Mouse (Mus musculus): Measurements from ENCODE around the gene Rap1b. TPM values are rescaled to one million over a fixed set of nuclear protein-coding genes. Genes with fewer than 3 reads are reported as not detected.

Gene Rap1b
- polyA plus RNA-seq, 1 experiment, result 150 TPM

DNA sequence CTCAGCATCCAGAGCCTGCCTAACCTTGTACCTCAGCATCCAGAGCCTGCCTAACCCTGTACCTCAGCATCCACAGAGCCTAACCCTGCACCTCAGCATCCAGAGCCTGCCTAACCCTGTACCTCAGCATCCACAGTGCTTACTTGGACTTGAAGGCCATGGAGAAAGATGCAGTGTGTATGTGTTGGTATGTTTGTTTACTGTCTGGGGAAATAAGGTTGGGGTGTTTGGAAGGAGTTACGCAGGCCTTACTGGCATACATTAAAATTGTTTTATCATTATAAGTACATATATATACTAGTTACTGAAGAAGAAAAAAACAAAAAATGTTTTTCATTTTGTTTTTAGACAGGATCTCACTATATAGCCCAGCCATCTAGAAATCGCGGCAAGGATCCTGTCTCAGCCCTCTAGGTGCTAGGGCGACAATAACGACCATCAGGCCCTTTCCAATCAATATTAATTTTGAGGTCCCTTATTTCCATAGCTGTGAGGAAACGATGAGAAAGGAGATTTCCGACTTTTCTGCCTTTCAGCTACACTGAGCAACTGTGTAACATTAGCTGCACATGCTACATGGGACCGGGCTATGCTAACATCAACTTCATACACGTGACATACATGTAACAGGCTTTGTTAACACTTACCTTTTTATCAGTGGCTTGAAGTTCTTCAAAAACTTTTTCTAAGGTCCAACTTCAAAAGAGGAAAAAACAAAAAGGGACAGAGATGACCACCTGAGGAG, 76.1 kb downstream of the Rap1b start:
- Histone ChIP-seq H3K36me3 (ENCODE audit: control insufficient read depth, insufficient read depth, low read length, poor library complexity, severe bottlenecking) (peaks cover 62% of the 10 kb centered on the region), H3K4me1 (ENCODE audit: control insufficient read depth, insufficient read depth, low read length) (no peaks in the 10 kb centered on the region), H3K9ac (ENCODE audit: low read depth, poor library complexity, severe bottlenecking) (no peak overlapping the region), H3K27ac (ENCODE audit: insufficient read depth, low read length) (no peak overlapping the region), H3K4me3 (ENCODE audit: low read depth, low read length) (no peak overlapping the region), H3K27me3 (ENCODE audit: control insufficient read depth, insufficient read depth, low read length, poor library complexity, severe bottlenecking) (no peaks in the 10 kb centered on the region), H3K9me3 (replicated peaks; ENCODE audit: control insufficient read depth, insufficient read depth, low read length, poor library complexity, severe bottlenecking) (no peaks in the 10 kb centered on the region)
- TF ChIP-seq CTCF (IDR thresholded peaks at IDR 0.05; ENCODE audit: low read depth, low read length) (no peak), POLR2A (IDR thresholded peaks at IDR 0.05; ENCODE audit: insufficient read depth, low read length) (no peak)

DNA sequence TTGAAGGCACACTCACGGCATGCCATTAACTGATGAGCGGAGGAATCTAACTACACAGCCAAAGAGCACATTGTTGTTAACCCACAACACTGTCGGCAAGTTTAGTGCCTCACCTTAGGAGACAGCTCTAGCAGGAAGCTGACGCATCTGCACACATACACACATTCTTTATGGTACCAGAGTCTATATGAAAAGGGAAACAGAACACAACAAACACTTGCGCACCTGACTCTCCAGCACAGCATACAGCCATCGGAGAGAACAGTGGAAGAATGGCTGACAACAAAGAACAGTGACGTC, 77.7 kb downstream of the Rap1b start:
- Histone ChIP-seq H3K9ac (ENCODE audit: low read depth, poor library complexity, severe bottlenecking) (no peak overlapping the region), H3K27me3 (ENCODE audit: control insufficient read depth, insufficient read depth, low read length, poor library complexity, severe bottlenecking) (no peaks in the 10 kb centered on the region), H3K4me1 (ENCODE audit: control insufficient read depth, insufficient read depth, low read length) (no peaks in the 10 kb centered on the region), H3K27ac (ENCODE audit: insufficient read depth, low read length) (no peak overlapping the region), H3K4me3 (ENCODE audit: low read depth, low read length) (no peak overlapping the region), H3K36me3 (ENCODE audit: control insufficient read depth, insufficient read depth, low read length, poor library complexity, severe bottlenecking) (peaks cover 62% of the 10 kb centered on the region), H3K9me3 (replicated peaks; ENCODE audit: control insufficient read depth, insufficient read depth, low read length, poor library complexity, severe bottlenecking) (no peaks in the 10 kb centered on the region)
- TF ChIP-seq EP300 (IDR thresholded peaks at IDR 0.05; ENCODE audit: insufficient read depth, low read depth, low read length) (no peak), POLR2A (IDR thresholded peaks at IDR 0.05; ENCODE audit: insufficient read depth, low read length) (no peak), CTCF (IDR thresholded peaks at IDR 0.05; ENCODE audit: low read depth, low read length) (no peak)

DNA sequence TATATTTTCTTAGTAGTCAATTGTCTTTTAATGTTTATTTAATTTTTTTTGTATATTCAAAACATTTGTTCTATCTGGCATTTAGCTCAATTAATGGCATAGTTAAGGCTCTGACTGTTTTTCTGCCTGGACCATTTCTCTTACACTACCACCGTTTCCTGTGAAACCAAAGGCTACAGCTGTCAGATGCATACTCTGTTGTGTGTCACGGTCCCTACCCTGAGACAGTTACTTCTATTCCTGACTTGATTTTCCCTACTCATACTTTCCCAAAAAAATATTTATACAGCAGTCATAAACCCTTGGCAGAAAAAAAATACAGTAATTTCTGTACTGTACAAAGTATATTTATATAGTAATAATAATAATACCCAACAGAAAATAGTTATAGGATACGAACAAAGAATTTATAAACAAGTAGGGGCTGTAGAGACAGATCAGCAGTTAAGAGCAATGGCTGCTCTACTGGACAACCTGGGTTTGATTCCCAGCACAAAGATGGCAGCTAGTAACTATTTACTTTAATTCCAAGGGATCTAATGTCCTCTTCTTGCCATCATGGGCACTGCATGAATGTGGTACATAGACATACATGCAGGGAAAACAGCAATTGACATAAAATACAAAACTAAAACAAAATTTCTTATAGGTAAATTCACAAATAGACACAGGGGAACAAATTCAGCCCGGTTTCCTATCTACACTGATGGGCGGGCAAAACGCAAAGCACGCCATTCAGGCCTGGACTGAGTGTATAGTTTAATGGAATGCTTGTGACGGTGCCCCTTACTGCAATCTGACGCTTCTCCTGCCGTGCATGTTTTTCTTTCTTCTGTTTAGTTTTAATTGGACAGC, 78.3 kb downstream of the Rap1b start:
- no peak overlapping the region for H3K4me3 ChIP-seq (ENCODE audit: low read depth, low read length)
- no peaks in the 10 kb centered on the region for H3K9me3 ChIP-seq (replicated peaks; ENCODE audit: control insufficient read depth, insufficient read depth, low read length, poor library complexity, severe bottlenecking)
- no peaks in the 10 kb centered on the region for H3K4me1 ChIP-seq (ENCODE audit: control insufficient read depth, insufficient read depth, low read length)
- H3K27me3 ChIP-seq (ENCODE audit: control insufficient read depth, insufficient read depth, low read length, poor library complexity, severe bottlenecking), result no peaks in the 10 kb centered on the region
- no peak overlapping the region for H3K9ac ChIP-seq (ENCODE audit: low read depth, poor library complexity, severe bottlenecking)
- TF ChIP-seq CTCF (IDR thresholded peaks at IDR 0.05; ENCODE audit: low read depth, low read length), result no peak
- TF ChIP-seq POLR2A (IDR thresholded peaks at IDR 0.05; ENCODE audit: insufficient read depth, low read length), result no peak
- no peak for TF ChIP-seq EP300 (IDR thresholded peaks at IDR 0.05; ENCODE audit: insufficient read depth, low read depth, low read length)
- H3K36me3 ChIP-seq (ENCODE audit: control insufficient read depth, insufficient read depth, low read length, poor library complexity, severe bottlenecking), result peaks cover 59% of the 10 kb centered on the region
- H3K27ac ChIP-seq (ENCODE audit: insufficient read depth, low read length), result no peak overlapping the region

DNA sequence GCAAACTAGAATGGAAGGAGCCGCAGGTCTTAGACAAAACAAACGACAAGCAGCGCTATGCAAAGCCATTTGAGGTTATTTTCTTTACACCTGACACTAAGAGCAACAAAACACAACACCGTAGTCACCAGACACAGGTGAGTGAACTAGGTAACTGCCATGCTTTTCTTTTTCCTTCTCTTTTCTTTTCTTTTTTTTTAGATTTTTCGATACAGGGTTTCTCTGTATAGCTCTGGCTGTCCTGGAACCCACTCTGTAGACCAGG, 79.0 kb downstream of the Rap1b start:
- Histone ChIP-seq H3K9ac (ENCODE audit: low read depth, poor library complexity, severe bottlenecking) (no peak overlapping the region), H3K36me3 (ENCODE audit: control insufficient read depth, insufficient read depth, low read length, poor library complexity, severe bottlenecking) (peaks cover 60% of the 10 kb centered on the region)
- TF ChIP-seq EP300 (IDR thresholded peaks at IDR 0.05; ENCODE audit: insufficient read depth, low read depth, low read length), result no peak
- TF ChIP-seq CTCF (IDR thresholded peaks at IDR 0.05; ENCODE audit: low read depth, low read length), result no peak
- TF ChIP-seq POLR2A (IDR thresholded peaks at IDR 0.05; ENCODE audit: insufficient read depth, low read length), result no peak

DNA sequence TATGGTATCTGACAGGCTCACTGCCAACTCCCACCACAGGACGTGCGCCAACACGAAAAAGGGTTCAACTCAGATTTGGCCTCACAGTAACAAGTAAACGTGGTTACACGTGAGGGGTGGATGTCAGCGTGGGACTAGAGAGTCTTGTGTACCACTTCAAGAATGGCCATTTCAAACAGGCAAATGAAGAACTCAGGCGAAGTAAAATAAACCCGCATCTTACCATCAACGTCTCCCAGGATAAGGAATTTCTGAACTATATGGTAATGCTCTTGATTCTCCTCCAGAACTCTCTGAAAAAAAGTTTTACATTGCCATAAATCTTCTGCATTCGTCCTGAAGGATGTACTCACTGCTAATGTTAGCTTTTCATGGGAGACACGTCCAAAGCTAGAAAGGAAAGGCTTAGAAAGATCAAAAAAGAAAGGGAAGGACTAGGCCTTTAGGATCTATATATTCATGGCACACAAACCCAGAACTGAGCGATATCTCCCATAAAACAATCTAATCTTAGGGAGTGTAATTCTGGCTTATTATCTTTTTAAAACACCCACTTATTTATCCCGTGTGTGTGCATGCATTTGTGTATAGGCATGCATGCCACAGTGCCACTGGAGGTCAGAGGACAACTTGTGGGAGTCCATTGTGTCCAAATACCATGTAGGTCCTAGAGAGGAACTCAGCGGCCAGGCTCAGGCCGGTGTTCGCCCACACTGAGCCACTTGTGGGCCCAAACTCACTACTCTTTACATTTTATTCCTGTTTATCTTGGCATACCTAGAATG, 79.5 kb downstream of the Rap1b start:
- Histone ChIP-seq H3K27me3 (ENCODE audit: control insufficient read depth, insufficient read depth, low read length, poor library complexity, severe bottlenecking) (no peaks in the 10 kb centered on the region), H3K4me1 (ENCODE audit: control insufficient read depth, insufficient read depth, low read length) (no peaks in the 10 kb centered on the region), H3K9me3 (replicated peaks; ENCODE audit: control insufficient read depth, insufficient read depth, low read length, poor library complexity, severe bottlenecking) (no peaks in the 10 kb centered on the region), H3K9ac (ENCODE audit: low read depth, poor library complexity, severe bottlenecking) (no peak overlapping the region), H3K27ac (ENCODE audit: insufficient read depth, low read length) (no peak overlapping the region), H3K4me3 (ENCODE audit: low read depth, low read length) (no peak overlapping the region), H3K36me3 (ENCODE audit: control insufficient read depth, insufficient read depth, low read length, poor library complexity, severe bottlenecking) (peaks cover 63% of the 10 kb centered on the region)
- no peak for TF ChIP-seq POLR2A (IDR thresholded peaks at IDR 0.05; ENCODE audit: insufficient read depth, low read length)
- TF ChIP-seq CTCF (IDR thresholded peaks at IDR 0.05; ENCODE audit: low read depth, low read length), result no peak
- no peak for TF ChIP-seq EP300 (IDR thresholded peaks at IDR 0.05; ENCODE audit: insufficient read depth, low read depth, low read length)

More for the DNA sequence above, 79.0 kb downstream of the Rap1b start:
- Histone ChIP-seq H3K9me3 (replicated peaks; ENCODE audit: control insufficient read depth, insufficient read depth, low read length, poor library complexity, severe bottlenecking) (no peaks in the 10 kb centered on the region), H3K27me3 (ENCODE audit: control insufficient read depth, insufficient read depth, low read length, poor library complexity, severe bottlenecking) (no peaks in the 10 kb centered on the region), H3K4me1 (ENCODE audit: control insufficient read depth, insufficient read depth, low read length) (no peaks in the 10 kb centered on the region), H3K4me3 (ENCODE audit: low read depth, low read length) (no peak overlapping the region), H3K27ac (ENCODE audit: insufficient read depth, low read length) (no peak overlapping the region)

All from ES-Bruce4 (cell line).